Mouse (Mus musculus) neural tube, embryonic 11.5 days (tissue): Measurements from ENCODE around the gene Phox2b. TPM values are rescaled to one million over a fixed set of nuclear protein-coding genes. Genes with fewer than 3 reads are reported as not detected.

ENCODE experiments used
- ATAC-seq: fragments of 200-750 bp; cut with Nextera tagmentation; 2 replicates; pipeline ENCODE4 v1.8.0; 2017; ENCODE audit warnings: moderate number of reproducible peaks, mild to moderate bottlenecking, moderate TSS enrichment, moderate library complexity; ENCODE audit not compliant: insufficient read depth, low FRiP score, low TSS enrichment
- DNase-seq: peaks from one replicate; pipeline ENCODE4 v3.0.0-alpha.2; 2015; ENCODE audit warnings: low spot score
- H3K27ac ChIP-seq: fragments of 300-500 bp; sonication (generic); 2 replicates; pipeline ENCODE4 v1.5.1; 2014; ENCODE audit warnings: low read depth, mild to moderate bottlenecking, low read length
- H3K27me3 ChIP-seq: fragments of 300-500 bp; sonication (generic); 2 replicates; pipeline ENCODE4 v1.6.1; 2014; ENCODE audit warnings: mild to moderate bottlenecking, low read length, mixed read lengths; ENCODE audit not compliant: control insufficient read depth, insufficient read depth
- H3K36me3 ChIP-seq: fragments of 300-500 bp; sonication (generic); 2 replicates; pipeline ENCODE4 v1.6.1; 2014; ENCODE audit warnings: mild to moderate bottlenecking, low read length, moderate library complexity, mixed read lengths; ENCODE audit not compliant: control insufficient read depth, insufficient read depth
- H3K4me1 ChIP-seq: fragments of 300-500 bp; sonication (generic); 2 replicates; pipeline ENCODE4 v1.6.1; 2014; ENCODE audit warnings: low read length, mixed read lengths; ENCODE audit not compliant: control insufficient read depth, insufficient read depth
- H3K4me2 ChIP-seq: fragments of 300-500 bp; sonication (generic); 2 replicates; pipeline ENCODE4 v1.6.1; 2014; ENCODE audit warnings: low read depth, mild to moderate bottlenecking, moderate library complexity
- H3K4me3 ChIP-seq: fragments of 300-500 bp; sonication (generic); 2 replicates; pipeline ENCODE4 v1.5.1; 2014; ENCODE audit warnings: low read depth, low read length
- H3K9ac ChIP-seq: fragments of 300-500 bp; sonication (generic); 2 replicates; pipeline ENCODE4 v1.6.1; 2014; ENCODE audit warnings: mild to moderate bottlenecking, low read length
- H3K9me3 ChIP-seq: fragments of 300-500 bp; sonication (generic); 2 replicates; pipeline ENCODE4 v1.6.1; 2016; ENCODE audit warnings: low read length; ENCODE audit not compliant: control insufficient read depth
- WGBS: fragments of 180-500 bp; shearing (Covaris S2); extraction: QIAGEN DNeasy Blood & Tissue Kit; methylation state at CpG from one replicate; pipeline ENCODE4 v1.1.7; 2014; 5-methylcytosine and 5-hydroxymethylcytosine counted together
- polyA plus RNA-seq: library from polyadenylated mRNA; unstranded; fragments of >200 nt; fragmentation: Nextera tagmentation; extraction: Ambion mirVana; gene quantifications from 2 replicates; pipeline ENCODE4 v1.2.1, GENCODE M21; 2014

The Phox2b gene
- polyA plus RNA-seq: 1.5 and 3.2 TPM in 2 replicates

DNA sequence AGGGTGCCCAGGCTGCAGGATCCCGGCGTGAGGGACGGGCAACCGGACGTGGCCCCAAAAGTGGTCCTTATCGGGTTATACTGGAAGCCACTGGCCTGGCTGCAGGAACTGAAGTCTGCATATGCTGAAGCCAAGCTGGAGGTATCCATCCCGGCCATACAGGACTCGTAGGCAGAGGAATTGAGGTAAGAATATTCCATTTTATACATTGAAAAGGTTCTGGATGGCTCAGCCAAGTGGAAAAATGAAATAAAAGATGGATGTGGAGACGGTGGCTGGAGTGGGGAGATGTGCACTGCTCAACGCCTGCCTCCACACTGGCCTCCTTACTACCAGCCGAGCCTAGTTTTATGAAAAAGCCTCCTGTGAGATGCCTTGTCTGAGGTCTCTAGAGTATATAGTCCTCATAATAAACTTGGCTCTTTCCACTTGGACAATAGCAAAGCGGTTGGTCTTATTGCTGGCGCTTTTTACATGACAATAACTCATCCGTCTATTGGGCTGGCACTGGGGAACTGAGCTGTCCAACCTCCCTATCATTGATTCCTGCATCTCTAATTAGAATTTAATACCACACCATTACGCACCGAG lies at the start of gene Phox2b:
TSS of gene Phox2b (minus strand) at position 569 of the 591 bp plus-strand sequence.
- Histone ChIP-seq H3K27me3 (peaks cover 94% of the 10 kb centered on the region), H3K4me1 (peaks cover 6% of the 10 kb centered on the region; the same call in 1 of the 2 replicates), H3K36me3 (no peaks in the 10 kb centered on the region), H3K9ac (no peak within 1 kb of the TSS), H3K4me3 (no peak within 1 kb of the TSS), H3K27ac (no peak within 1 kb of the TSS), H3K4me2 (no peak within 1 kb of the TSS), H3K9me3 (no peaks in the 10 kb centered on the region)
- no peak for ATAC-seq
- DNase-seq: peak; percentile 57
- WGBS: under 1% methylated on average over 16 of the region's 16 CpGs

DNA sequence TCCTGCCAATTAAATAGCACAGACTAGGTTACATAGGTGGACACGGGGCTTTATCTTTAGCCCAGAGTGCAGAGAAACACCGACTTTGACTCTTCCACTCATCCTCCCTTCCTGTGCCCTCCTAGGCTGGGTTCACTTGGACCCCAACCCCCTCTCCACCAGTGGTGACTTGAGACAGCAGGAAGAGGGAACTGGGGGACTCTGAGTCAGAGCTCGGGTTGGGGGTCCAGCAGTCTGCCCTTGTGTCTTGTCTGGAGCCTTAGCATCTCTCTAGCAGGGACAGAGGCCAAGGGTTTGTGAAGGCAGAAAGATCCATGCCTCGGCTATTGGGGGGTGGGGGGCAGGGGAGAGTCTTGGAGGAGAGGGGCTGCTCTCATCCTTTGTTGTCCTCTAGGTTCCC lies 43.5 kb upstream of the Phox2b start:
- Histone ChIP-seq H3K27ac (no peak overlapping the region), H3K9me3 (no peaks in the 10 kb centered on the region), H3K36me3 (no peaks in the 10 kb centered on the region), H3K4me1 (no peaks in the 10 kb centered on the region; the same call in 1 of the 2 replicates), H3K27me3 (no peaks in the 10 kb centered on the region), H3K4me3 (no peak overlapping the region), H3K4me2 (no peak overlapping the region), H3K9ac (no peak overlapping the region)
- 72% methylated on average over 4 of the region's 4 CpGs for WGBS
- ATAC-seq (no peak), DNase-seq (no peak)

DNA sequence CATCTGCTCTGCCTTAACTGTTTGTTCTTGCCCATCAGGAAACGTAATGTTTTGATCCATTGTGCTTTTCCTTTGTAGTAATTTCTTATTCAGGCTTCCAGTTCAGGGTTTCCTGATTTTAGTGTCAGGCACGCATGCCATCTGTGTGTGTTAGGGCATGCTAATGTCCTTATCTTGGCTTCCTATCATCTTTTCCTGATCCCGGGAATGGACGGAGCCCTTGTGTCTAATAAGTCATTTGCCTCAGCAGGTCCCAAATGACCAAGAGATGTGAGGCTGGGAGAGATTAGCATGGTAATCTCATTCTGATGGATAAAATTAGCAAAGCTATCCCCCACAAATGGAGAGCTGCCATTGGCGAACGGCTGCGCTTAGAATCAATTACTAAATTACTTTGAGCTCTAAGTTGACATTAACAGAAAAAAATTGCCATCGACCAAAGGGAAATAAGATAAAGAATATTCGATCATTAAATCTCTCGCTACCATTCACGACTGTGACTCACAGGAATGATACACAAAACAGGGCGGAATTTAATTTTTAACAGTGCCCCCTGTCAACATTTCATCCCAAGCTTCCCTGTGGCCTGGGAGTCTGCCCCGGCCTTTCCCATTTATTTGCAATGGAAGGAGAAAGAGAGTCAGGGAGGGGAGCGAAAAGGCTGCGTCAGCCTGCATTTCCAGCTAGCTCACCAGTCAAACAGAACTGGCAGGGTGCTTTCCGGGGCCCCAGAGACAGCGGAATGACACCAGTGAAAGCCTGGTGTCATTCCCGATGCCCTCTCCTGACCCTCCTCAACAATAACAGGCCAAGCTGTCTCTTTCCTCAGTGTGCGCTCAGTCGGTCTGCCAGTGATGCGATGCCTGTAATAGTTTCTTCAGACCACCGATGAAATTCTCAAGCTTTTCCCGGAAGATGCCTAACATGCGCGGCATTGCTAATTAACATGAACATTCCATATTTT lies 40.2 kb upstream of the Phox2b start:
- H3K4me1 ChIP-seq: no peaks in the 10 kb centered on the region; the same call in 1 of the 2 replicates
- H3K4me2 ChIP-seq: no peak overlapping the region
- peak; percentile 45; the same call in 1 of the 2 replicates for ATAC-seq
- H3K9me3 ChIP-seq: no peaks in the 10 kb centered on the region
- no peaks in the 10 kb centered on the region for H3K36me3 ChIP-seq
- WGBS: 48% methylated on average over 25 of the region's 25 CpGs
- no peak overlapping the region for H3K9ac ChIP-seq
- H3K27ac ChIP-seq: peak overlapping the region; percentile 49; the same call in 1 of the 2 replicates
- no peaks in the 10 kb centered on the region for H3K27me3 ChIP-seq
- no peak overlapping the region for H3K4me3 ChIP-seq
- peak; percentile 50 for DNase-seq

DNA sequence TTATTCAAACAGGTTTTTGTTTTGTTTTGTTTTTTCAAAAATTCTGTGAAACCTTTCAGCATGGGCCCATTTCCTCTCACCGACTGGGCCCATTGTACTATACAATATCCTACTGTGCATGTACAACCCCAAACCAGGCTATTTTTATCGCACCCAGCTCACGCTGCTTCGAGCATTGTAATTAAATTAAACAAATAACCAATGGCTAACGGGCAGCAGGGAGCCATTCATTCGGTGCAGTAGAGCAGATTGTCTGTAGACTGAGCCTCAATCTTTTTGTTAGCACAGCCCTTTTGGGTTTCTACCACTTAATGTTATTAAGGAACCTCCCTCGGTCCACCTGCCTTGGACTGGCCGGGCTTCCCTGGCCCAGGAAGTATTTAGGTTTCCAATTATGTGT lies 39.5 kb upstream of the Phox2b start:
- no peak overlapping the region for H3K9ac ChIP-seq
- H3K27me3 ChIP-seq: no peaks in the 10 kb centered on the region
- no peak overlapping the region for H3K4me2 ChIP-seq
- 37% methylated on average over 8 of the region's 8 CpGs for whole genome bisulfite sequencing
- H3K27ac ChIP-seq: 0 out of 2 replicates have a peak overlapping the region, but pooled peaks have one; percentile 3
- ATAC-seq (peak; percentile 55), DNase-seq (peak; percentile 28)
- no peaks in the 10 kb centered on the region for H3K36me3 ChIP-seq
- no peaks in the 10 kb centered on the region; the same call in 1 of the 2 replicates for H3K4me1 ChIP-seq
- H3K9me3 ChIP-seq: no peaks in the 10 kb centered on the region
- H3K4me3 ChIP-seq: no peak overlapping the region

DNA sequence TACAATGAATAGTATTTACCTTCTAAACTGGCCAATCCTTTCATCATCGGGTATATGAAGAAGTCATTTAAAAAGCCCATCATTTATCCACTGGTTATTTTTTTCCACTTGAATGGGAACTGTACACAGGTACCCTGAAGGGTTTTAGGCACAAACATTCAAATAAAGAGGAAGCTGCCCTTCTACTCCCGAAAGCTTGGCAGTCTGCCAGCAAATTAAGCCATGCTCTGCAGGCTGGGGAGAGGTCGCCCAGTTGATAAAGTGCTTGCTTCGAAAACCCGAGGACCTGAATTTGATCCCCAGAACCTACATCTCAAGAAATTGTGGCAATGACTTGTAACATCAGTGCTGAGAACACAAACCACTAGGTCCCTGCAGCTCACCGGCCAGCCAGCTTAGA lies 35.6 kb upstream of the Phox2b start:
- DNase-seq: peak; percentile 46
- H3K4me3 ChIP-seq: no peak overlapping the region
- no peaks in the 10 kb centered on the region; the same call in 1 of the 2 replicates for H3K4me1 ChIP-seq
- H3K4me2 ChIP-seq: no peak overlapping the region
- no peaks in the 10 kb centered on the region for H3K27me3 ChIP-seq
- no peak for ATAC-seq
- no peak overlapping the region for H3K27ac ChIP-seq
- H3K9ac ChIP-seq: no peak overlapping the region
- H3K9me3 ChIP-seq: no peaks in the 10 kb centered on the region
- H3K36me3 ChIP-seq: no peaks in the 10 kb centered on the region
- whole genome bisulfite sequencing: 70% methylated on average over 6 of the region's 6 CpGs

DNA sequence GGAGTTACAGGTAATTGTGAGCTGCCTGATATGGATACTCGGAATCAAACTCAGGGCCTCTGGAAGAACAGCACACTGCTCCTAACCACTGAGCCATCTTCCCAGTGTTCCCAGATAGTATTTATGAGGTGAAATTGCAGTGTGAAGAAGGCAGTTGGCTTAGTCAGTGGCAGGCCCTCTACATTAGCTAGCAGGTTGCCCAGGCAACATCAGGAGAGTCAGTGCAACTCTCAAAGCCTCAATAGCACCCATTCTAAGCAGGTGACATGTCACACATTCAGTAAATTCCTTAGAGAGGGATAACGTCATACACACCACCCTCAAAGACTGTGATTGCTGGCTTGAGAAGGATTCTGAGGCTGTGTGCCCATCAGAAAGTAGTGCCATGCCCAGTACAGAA lies 32.6 kb upstream of the Phox2b start:
- no peak overlapping the region for H3K4me3 ChIP-seq
- H3K36me3 ChIP-seq: no peaks in the 10 kb centered on the region
- DNase-seq: no peak
- 69% methylated on average over 2 of the region's 2 CpGs for WGBS
- no peak for ATAC-seq
- no peak overlapping the region for H3K4me2 ChIP-seq
- H3K9ac ChIP-seq: no peak overlapping the region
- H3K27me3 ChIP-seq: no peaks in the 10 kb centered on the region
- H3K4me1 ChIP-seq: no peaks in the 10 kb centered on the region
- H3K9me3 ChIP-seq: no peaks in the 10 kb centered on the region
- no peak overlapping the region for H3K27ac ChIP-seq

DNA sequence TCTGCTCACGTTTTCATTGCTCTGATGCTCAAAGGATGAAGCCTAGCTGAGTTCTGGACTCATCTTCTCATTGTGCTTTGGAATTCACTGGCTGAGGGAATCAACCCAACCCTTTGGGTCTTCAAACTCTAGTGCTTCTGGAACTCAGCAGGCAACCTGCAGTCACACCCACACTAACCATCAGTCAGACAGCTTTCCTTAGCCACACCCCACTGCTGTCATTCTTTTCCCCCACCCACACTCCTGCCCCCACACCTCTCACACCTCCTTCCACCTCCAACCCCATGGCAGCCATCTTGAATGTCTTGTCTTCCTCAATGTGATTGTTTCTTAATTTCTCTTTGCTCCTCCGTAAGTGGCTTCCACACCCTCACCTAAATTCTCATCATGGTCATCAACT lies 7.2 kb upstream of the Phox2b start:
- WGBS: 83% methylated on average over 2 of the region's 2 CpGs
- Histone ChIP-seq H3K9me3 (no peaks in the 10 kb centered on the region), H3K4me3 (no peak overlapping the region), H3K27ac (no peak overlapping the region), H3K9ac (no peak overlapping the region), H3K4me1 (no peaks in the 10 kb centered on the region), H3K36me3 (no peaks in the 10 kb centered on the region), H3K27me3 (peaks cover 35% of the 10 kb centered on the region), H3K4me2 (no peak overlapping the region)
- ATAC-seq: no peak
- DNase-seq: no peak

DNA sequence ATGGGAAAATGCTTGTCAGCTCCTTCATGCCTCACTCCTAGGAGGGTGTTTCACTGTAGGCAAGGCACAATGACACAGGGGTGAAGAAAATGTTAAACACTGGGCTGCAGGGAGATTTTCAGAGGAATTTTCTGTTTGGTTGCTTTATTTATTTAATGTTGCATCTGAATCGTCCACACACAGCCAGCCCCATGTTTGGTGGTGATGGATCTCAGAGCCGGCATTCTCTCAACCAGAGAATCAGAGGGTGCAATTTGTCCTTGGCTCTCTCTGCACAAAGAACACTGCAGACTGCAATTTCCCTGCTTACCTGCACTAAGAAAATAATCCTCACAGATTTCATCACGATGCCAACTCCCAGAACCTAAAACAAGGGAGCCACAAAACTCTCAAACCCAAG lies 3.9 kb upstream of the Phox2b start:
- H3K27ac ChIP-seq: no peak overlapping the region

More for the DNA sequence above, 3.9 kb upstream of the Phox2b start:
- no peak overlapping the region for H3K9ac ChIP-seq
- ATAC-seq (no peak), DNase-seq (no peak)
- 0 out of 2 replicates have a peak, but pooled peaks cover 2% of the 10 kb centered on the region for H3K4me1 ChIP-seq
- H3K9me3 ChIP-seq: no peaks in the 10 kb centered on the region
- no peak overlapping the region for H3K4me2 ChIP-seq
- H3K4me3 ChIP-seq: no peak overlapping the region
- WGBS: 8% methylated on average over 3 of the region's 3 CpGs
- H3K27me3 ChIP-seq: peaks cover 67% of the 10 kb centered on the region
- H3K36me3 ChIP-seq: no peaks in the 10 kb centered on the region
